Mouse (Mus musculus) kidney, postnatal 10 days (tissue): ENCODE measurements at regions not wholly inside any gene's neighbourhood (a gene's known extent, or its start where the extent isn't known, plus 50 kb on each side); places are given as distances from the start of the nearest gene placed in this dataset.

ENCODE experiments used
- DNase-seq: peaks from one replicate; pipeline ENCODE4 v3.0.0; 2021; ENCODE audit warnings: mixed read lengths

GRCm38 (mm10) chr7:136121406-136121805 lies 405.2 kb upstream of the Mki67 start:
- no peak for DNase-seq

- no peak for DNase-seq
Measured at GRCm38 (mm10) chr7:136124786-136125185, 408.6 kb upstream of the Mki67 start.

- no peak for DNase-seq
Measured at GRCm38 (mm10) chr7:136126393-136126792, 410.2 kb upstream of the Mki67 start.

DNA sequence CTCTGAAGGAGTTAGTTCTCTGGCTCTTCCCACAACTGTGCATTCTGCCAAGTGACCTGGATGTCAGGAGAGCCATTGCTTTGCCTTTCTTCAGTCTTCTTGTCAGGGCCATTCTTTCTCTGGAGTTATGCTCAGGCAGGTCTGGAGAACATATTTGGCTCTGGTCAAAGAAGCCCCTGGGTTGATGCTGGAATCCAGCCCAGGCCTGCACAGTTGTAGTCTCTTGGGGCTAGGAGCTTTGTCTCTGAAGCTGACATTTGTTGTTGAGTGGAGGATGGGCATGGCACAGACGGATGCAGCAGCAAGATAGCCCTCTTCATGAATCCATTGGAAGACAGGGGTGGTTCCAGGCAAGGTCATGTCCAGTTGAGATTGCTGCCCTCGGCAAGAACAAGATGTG lies 411.4 kb upstream of the Mki67 start:
- no peak for DNase-seq

DNA sequence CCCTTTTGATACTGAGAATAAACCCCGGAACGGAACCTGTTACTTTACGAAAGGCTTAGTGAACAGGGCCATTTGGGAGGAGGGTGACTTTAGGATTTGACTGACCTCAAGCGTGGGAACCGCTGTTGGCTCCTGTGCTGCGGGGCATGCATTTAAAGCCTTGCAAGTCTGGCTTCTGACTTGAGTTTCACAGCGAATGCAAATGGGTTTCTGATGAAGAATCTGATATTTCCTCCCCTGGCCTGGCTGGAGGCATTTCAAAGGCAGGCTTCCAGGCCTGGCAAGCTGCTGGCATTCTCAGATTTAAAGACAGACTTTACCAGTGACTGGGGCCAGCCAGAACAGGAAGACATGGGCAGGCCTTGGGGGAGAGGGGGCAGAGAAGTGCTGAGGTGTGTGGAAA lies 413.6 kb upstream of the Mki67 start:
- DNase-seq, result no peak

DNA sequence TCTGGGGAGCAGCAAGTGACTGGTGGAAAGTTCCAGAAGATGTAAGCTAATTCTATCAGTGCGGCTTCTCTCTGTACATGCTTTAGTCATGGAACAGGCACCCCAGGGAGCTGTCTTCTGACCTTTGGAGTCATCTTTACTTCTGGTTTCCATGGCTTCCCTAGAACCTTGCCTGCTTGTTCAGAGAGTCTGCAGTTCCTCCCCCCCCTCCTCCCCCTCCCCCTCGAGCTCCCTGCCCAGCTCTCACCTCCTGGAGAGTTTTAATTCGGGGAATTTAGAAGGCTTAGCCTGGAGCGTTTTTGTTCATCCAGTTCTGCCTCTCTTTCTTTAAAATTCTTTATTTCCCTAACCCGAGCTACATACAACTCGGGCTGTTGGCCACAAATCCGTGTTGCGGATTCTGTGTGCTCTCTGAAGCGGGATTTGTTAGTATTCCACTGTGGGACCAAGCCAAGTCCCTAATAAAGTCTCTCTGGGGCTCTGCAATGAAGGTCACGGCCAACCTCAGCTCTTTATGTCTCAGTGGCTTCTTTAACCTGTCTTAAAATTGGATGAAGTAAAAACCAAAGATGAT lies 414.6 kb upstream of the Mki67 start:
- no peak for DNase-seq

DNA sequence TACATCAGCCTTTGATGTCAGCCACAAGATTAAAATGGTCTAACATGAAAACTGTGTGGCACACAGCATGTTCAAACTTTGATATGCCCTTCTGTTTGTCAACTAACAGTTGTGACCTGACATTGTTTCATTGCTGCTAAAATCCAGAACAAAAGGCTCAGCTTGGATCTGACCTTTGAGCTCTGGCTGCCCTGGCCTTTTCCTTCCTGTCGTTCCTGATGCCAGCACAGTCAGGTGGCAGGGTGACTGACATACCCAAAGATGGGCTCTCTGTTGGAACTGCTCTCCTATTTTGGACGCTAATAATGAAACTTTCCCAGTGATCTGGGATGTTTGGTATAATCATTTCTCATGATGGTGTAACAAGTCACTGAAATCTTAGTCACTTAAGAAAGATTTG lies 416.8 kb upstream of the Mki67 start:
- DNase-seq, result no peak

DNA sequence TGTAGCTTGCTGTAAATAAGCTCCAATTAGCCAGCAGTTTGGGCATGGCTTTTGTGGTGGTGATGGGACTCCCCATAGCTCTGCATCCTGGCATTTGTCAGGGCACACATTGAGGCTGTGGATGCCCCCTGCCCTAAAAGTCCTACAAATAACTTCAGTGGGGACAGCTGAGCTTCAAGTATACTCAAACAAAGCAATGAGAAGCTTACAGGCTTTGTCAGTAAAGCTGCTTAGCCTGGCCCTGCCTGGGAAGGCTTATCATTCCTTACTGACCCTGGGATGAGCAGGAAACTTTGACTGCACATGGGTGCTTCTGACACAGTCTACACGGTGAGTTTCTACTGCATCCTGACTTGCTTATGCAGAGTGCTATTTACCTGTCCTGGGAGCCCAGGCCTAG lies 420.5 kb upstream of the Mki67 start:
- no peak for DNase-seq

- DNase-seq, result no peak
Measured at GRCm38 (mm10) chr7:136137341-136137740, 421.2 kb upstream of the Mki67 start.

GRCm38 (mm10) chr7:136137831-136138602 lies 421.9 kb upstream of the Mki67 start:
- DNase-seq, result no peak

DNA sequence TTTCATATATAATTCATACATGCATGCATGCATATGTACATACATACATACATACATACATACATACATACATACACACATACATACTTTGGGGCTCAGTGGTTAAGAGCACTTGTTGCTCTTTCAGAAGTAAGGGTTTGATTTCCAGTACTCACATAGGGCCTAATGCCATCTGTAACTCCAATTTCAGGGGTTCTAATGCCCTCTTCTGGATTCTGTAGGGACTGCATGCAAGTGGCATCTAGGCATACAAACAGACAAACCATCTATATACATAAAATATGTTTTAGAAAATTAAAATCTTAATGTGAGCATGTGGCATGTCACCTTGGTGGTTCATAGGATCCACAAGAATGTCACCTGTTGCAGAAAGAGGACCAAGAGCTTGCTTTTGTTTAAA lies 426.7 kb upstream of the Mki67 start:
- DNase-seq, result no peak

- DNase-seq, result peak; percentile 20
Measured at GRCm38 (mm10) chr7:136150196-136150595, 434.0 kb upstream of the Mki67 start.

- DNase-seq, result no peak
Measured at GRCm38 (mm10) chr7:136151301-136151930, 435.3 kb upstream of the Mki67 start.

DNA sequence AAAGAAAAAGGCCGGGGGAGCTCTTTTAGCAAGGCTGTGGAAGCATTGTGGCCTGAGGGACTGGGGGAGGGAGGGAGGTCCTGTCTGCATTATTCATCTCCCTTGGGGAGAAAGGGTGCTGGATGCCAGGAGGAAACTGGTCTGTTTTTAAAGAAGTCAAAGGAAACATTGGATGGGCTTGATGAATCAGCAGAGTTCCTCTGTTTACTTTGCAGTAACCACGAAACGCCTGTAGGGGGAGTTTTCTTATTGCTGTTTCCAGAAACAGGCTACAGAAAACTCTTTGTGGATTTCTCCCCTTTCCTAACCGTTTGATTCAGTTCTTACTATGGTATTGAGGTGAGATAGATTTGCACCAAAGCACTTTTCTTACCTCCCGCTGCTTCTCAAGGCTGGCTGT lies 436.3 kb upstream of the Mki67 start:
- peak; percentile 85 for DNase-seq

DNA sequence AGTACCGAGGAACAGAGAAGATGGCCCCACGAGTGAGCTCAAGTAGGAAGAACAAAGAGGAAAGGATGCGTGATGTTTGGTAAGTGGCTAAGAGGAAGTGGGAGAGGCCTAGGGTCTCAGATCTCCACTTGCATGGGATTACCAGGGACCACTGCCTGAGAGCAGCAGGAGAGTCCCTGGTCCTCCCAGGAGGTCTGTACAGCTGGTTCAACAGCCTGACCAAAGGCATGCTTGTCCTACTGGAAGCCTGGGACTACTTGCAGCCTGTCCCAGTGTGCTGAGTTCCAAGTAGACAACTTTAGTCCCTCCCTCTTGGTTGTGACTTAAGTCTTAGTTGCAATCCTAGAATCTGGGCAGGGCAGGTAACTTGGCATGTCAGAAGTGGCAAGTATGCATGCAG lies 437.5 kb upstream of the Mki67 start:
- DNase-seq, result no peak

DNA sequence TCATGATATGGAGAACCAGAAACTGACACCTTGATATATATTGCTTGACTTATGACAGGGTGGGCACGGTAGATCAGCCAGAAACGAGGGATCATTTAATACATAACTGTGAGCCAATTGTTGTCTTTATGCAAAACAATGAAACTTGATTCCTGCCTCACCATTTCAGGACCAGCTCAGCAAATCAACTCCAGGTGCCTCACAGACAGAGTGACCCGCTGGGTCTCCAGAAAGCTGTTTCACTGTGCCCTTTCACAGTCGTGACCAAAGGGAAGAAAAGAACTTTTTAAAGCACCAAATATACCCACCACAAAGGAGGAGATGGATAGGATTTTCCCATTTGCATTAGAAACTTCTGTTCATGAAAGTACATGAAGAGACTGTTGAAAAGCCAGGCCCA lies 443.0 kb upstream of the Mki67 start:
- no peak for DNase-seq

DNA sequence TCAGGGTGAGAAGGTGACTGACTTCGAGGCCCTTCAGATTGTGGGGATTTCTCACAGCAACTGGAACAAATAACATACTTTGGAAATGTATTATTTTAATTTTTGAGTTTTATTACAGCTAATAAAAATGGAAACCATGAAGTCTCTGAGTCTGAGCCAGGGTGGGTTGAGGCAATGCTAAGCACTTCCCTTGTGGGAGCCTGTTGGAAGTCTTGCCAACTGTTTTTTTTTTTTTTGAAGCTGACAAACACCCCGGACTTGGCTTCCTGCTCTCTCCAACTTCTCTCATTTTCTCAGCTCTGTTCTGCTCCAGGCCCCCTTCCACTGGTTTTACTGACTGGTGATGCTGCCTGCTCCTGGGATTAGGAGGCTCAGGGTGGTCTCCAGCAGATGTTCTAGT lies 445.4 kb upstream of the Mki67 start:
- DNase-seq, result no peak

DNA sequence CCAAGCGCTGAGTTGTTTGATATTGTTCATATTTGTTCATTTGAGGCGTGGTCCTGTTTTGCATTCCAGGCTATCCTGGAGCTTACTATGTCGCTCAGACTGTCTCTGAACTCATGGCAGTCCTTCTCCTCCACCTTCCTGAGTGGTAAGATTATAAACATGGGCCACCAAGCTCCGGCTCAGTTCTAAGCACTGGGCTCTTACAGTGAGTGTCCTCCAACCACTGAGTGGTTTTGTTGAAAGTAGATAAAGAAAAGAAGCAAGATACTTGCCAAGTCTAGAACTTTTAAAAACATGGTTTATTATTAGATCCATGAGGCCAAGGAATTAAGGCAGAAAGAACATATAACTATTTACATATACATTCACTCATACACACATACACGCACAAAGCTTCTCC lies 448.7 kb upstream of the Mki67 start:
- no peak for DNase-seq

DNA sequence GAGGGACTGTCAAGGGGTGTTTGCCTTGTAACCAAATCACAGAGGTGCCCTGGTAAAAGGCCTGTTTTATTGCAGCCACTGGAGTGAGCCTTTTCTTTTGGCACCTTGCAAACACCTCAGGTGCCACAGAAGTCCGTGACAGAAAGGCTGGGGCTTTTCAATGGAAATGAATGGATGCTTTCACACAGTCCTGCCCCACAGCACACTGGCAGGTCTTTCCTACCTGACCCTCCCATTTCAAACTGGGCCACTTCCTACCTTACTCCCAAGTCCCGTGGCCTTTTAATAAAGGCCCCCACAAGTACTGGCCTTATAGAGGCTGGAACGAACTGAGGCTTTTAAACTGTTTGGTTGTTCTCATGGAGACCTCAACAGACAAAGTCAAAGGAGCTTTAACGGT lies 453.1 kb upstream of the Mki67 start:
- DNase-seq, result no peak

- no peak for DNase-seq
Measured at GRCm38 (mm10) chr7:136176373-136176772, 460.2 kb upstream of the Mki67 start.

DNA sequence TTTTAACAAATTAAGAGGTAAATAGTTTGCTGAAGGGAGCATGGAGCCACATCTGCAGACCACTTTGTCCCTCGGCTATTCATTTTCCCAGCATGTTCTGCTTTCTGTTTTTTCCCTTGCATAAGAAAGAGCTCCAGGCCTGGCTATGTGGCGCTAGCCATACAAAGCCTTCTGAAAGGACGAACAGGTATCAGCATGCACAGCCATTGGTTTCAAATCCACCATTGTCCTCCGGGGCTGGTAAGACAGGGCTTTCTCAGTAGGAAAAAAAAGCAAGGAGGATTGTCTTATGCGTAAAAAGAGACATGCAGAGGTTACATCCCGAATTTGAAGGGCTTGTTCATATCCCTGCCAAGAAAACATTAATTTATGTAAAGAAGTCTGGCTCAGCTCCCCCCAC lies 464.8 kb upstream of the Mki67 start:
- DNase-seq, result no peak

GRCm38 (mm10) chr7:136182101-136182500 lies 465.9 kb upstream of the Mki67 start:
- DNase-seq, result no peak

DNA sequence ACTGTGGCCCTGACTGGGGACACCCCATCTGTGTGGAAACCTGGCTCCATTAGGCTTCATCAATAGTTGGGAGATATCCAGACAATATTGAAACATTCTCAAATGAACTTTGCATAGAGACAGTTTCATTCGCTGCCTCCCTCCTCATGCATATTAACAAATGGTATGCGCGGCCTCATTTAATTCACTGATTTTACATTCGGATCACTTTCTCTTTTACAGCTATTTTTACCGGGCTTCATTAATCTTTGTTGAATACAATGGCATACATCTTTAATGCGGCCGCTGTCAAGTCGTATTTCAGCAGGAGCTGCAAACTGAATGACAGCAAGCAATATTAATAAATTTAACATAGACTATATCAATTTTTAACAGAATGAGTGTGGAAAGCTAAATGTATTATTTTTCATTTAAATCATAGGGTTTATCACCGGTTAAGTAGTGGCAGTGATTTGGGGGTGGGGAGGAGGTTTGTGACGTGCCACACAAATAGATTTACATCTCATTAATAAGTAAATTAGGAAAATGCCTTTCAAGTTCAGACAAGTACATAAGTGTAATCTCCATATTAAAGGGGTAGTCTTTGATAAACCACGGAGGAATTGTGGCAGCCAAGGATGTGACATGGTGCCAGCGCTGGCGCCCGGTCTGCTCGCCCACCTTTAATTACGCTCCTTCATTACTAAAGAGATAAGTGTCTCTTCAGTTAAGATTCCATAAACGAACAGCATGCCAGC lies 480.4 kb upstream of the Mki67 start:
- no peak for DNase-seq

DNA sequence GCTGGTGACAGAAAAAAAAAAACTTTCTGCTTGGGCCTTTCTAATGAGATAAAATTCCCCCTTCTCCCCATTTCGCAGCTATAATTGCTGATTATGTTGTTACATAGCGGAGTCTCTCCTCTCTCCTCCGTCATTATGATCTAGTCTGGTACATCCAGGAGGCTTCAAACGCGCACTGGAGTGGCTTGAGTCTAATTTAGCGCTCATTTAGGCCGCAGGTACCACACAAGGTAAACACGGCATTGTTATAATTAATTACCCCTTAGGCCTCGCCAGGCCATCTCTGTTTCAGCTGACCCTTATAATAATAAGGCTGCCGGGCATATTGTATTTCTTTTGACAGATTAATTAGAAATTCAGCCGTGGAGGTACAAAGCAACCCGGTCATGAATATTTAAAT lies 492.7 kb upstream of the Mki67 start:
- DNase-seq, result no peak
